Mouse (Mus musculus) thymus, adult 2 months (tissue): ENCODE data around the gene Anks1b. TPM values are rescaled to one million over a fixed set of nuclear protein-coding genes. Genes with fewer than 3 reads are reported as not detected.

Source experiments
- DNase-seq: peaks from one replicate; pipeline ENCODE4 v3.0.0; 2021
- H3K27ac ChIP-seq: fragments of 200-500 bp; 2 replicates; pipeline ENCODE4 v1.5.1; 2012; ENCODE audit warnings: low read length, control low read depth; ENCODE audit not compliant: control insufficient read depth, insufficient read depth
- H3K27me3 ChIP-seq: fragments of 200-500 bp; 2 replicates; pipeline ENCODE4 v1.6.1; 2012; ENCODE audit warnings: mild to moderate bottlenecking, low read length, moderate library complexity, mixed read lengths; ENCODE audit not compliant: control insufficient read depth, insufficient read depth
- H3K36me3 ChIP-seq: fragments of 200-500 bp; 2 replicates; pipeline ENCODE4 v1.6.1; 2012; ENCODE audit warnings: mild to moderate bottlenecking, low read length, moderate library complexity; ENCODE audit not compliant: control insufficient read depth, insufficient read depth
- H3K4me1 ChIP-seq: fragments of 200-500 bp; replicated peaks from 2 replicates; pipeline ENCODE4 v1.6.1; 2012; ENCODE audit warnings: low read length; ENCODE audit not compliant: control insufficient read depth, insufficient read depth
- H3K4me3 ChIP-seq: fragments of 200-500 bp; 2 replicates; pipeline ENCODE4 v1.5.1; 2012; ENCODE audit warnings: mild to moderate bottlenecking, low read length, control low read depth, moderate library complexity; ENCODE audit not compliant: control insufficient read depth, insufficient read depth
- CTCF ChIP-seq: fragments of 200-500 bp; IDR thresholded peaks from 2 replicates; pipeline ENCODE4 v1.5.1; 2012; ENCODE audit warnings: mild to moderate bottlenecking, control low read depth, low read length, moderate library complexity, borderline replicate concordance; ENCODE audit not compliant: control insufficient read depth, poor library complexity, insufficient read depth; ENCODE audit errors: extremely low read depth
- POLR2A ChIP-seq: fragments of 200-500 bp; IDR thresholded peaks from 2 replicates; pipeline ENCODE4 v1.6.1; 2012; ENCODE audit warnings: mild to moderate bottlenecking, low read length, control low read depth, moderate library complexity; ENCODE audit not compliant: control insufficient read depth, poor library complexity, insufficient read depth; ENCODE audit errors: extremely low read depth
- WGBS: fragments of 180-500 bp; shearing (Covaris S2); methylation state at CpG from one replicate; pipeline ENCODE4 v1.1.7; 2018; 5-methylcytosine and 5-hydroxymethylcytosine counted together
- polyA plus RNA-seq: library from polyadenylated mRNA; depleted of rRNA; stranded (reverse); fragments of >200 nt; gene quantifications from 2 replicates; pipeline ENCODE4 v1.2.3, GENCODE M21; 2012

Anks1b gene
- polyA plus RNA-seq, 1 experiment: 0.24 TPM

DNA sequence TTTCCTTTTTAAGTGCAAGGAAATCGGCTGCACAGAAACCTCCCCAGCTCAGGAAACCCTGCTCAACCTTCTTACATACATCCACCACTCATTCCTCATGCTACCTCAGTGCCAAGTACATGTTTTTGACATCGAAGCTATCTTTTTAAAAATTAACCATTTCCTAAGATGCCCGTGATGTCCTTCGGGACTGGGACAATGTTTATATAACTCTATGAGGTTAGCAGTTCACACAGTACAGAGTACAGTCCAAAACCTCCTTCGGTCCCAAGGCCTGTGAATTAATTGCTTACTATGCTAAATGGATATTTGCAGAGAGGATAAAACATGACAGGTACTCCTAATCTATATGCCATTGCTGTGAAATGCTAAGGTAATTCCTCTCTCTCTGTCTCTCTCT, 558.2 kb downstream of the Anks1b start:
- 30% methylated on average over 5 of the region's 5 CpGs for WGBS
- Histone ChIP-seq H3K36me3 (no peaks in the 10 kb centered on the region), H3K4me3 (no peak overlapping the region), H3K4me1 (no peaks in the 10 kb centered on the region), H3K27ac (no peak overlapping the region), H3K27me3 (no peaks in the 10 kb centered on the region)
- DNase-seq: no peak
- no peak for TF ChIP-seq CTCF
- TF ChIP-seq POLR2A: no peak

DNA sequence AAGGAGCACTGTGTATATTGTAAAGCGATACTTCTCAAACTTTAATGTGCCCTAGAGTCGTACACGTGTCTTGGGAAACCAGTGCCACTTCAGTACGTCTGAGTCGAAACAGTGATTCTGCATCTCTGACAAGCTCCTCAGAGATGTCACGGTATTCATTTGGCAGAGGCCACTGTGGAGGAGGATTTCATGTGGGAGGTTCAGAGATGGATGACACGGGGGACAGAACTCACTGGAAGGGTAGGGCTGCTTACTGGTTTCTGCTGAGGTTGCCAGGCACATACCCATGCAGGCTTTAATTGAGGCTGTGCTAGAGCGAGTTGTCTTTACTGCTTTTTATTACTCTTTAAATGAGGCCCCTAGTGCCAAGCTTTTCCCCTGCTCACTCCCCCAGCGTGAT, 558.7 kb downstream of the Anks1b start:
- WGBS: 72% methylated on average over 9 of the region's 9 CpGs
- Histone ChIP-seq H3K27me3 (no peaks in the 10 kb centered on the region), H3K4me1 (no peaks in the 10 kb centered on the region), H3K27ac (no peak overlapping the region), H3K4me3 (no peak overlapping the region), H3K36me3 (no peaks in the 10 kb centered on the region)
- TF ChIP-seq CTCF: no peak
- no peak for TF ChIP-seq POLR2A
- no peak for DNase-seq

DNA sequence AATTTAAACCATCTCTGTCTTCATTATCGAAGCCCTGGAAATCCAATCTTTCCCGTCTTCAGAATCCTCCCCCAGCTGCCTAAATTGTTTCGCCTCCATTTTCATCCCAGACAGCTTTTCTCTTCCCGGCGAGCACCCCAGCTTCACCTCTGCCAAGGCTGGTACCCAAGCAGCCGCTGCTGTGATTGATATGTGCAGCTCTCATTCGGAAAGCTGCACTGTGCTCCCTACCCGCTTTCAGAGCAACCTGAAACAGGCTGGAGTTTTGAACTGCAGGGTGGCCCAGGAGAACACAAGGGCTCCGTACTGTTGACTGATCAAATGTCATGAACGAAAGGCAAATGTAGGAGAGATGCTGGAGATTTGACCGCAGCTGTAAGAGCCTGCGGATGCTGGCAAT, 559.2 kb downstream of the Anks1b start:
- no peak overlapping the region for H3K27ac ChIP-seq
- 83% methylated on average over 12 of the region's 12 CpGs for WGBS
- no peak for DNase-seq
- no peaks in the 10 kb centered on the region for H3K4me1 ChIP-seq
- no peak for TF ChIP-seq POLR2A
- no peak for TF ChIP-seq CTCF
- H3K27me3 ChIP-seq: no peaks in the 10 kb centered on the region
- H3K4me3 ChIP-seq: no peak overlapping the region
- no peaks in the 10 kb centered on the region for H3K36me3 ChIP-seq

DNA sequence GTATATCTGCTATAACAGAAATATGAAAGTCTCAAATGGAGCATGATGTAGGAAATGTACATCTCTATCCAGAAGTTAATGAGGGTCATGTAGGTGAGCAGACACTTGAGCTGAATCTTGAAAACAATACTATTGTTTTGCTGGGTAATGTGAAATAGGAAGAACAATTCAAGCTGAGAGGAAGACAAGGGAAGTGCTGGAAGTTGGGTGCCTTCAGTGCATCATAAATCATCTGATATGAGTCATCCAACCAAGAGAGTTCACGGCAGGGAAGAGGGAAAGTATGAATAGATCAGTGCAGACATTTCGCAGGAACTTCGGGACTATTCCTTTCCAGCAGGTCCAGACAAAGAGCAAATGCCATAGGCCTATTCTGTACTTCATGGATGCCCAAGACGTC, 567.7 kb downstream of the Anks1b start:
- TF ChIP-seq POLR2A (no peak), CTCF (no peak)
- Histone ChIP-seq H3K36me3 (no peaks in the 10 kb centered on the region), H3K27me3 (no peaks in the 10 kb centered on the region), H3K4me1 (no peaks in the 10 kb centered on the region), H3K27ac (no peak overlapping the region), H3K4me3 (no peak overlapping the region)
- WGBS: 49% methylated on average over 4 of the region's 4 CpGs
- no peak for DNase-seq

DNA sequence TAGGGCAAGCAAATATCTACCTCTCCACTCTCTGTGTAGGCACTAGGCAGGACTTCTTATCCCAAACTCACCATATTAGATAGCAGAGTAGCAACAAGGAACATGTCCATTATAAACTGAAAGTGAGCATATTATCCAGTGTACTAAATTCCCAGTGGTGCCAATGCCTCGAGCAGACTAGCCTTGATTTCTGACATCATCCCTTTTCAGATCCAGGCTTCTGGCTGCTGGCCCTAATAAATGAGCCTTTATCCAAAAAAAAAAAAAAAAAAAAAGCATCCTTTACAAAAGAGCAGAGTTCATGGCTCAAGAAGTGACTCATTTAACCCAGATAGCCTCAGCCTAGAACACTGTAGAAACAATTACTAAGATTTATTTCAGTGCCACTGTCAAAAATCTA, 568.3 kb downstream of the Anks1b start:
- TF ChIP-seq CTCF (no peak), POLR2A (no peak)
- H3K27ac ChIP-seq: no peak overlapping the region
- 88% methylated on average over 1 of the region's 1 CpGs for WGBS

DNA sequence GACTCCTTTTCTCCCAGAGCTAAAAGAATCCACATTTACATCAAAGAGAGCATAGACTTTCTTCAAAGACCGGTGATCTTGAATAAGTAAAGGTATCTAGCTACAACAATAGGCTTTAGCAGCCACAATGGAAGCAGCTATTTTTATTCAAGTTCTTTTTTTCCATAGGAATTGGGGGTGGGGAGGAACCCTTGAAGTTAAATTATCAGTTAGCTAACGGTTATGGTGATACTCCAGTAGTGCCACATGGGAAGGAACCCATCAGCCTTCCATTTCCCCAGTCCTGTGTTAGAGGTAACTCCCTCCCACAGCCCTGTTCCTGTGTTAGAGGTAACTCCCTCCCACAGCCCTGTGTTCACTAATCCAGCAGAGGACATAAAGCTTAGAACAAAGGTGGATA, 591.6 kb downstream of the Anks1b start:
- 83% methylated on average over 2 of the region's 2 CpGs for WGBS
- DNase-seq: no peak
- Histone ChIP-seq H3K27ac (no peak overlapping the region), H3K27me3 (no peaks in the 10 kb centered on the region), H3K4me1 (no peaks in the 10 kb centered on the region), H3K4me3 (no peak overlapping the region), H3K36me3 (no peaks in the 10 kb centered on the region)
- no peak for TF ChIP-seq CTCF
- TF ChIP-seq POLR2A: no peak

More for the DNA sequence above, 568.3 kb downstream of the Anks1b start:
- Histone ChIP-seq H3K4me3 (no peak overlapping the region), H3K36me3 (no peaks in the 10 kb centered on the region), H3K4me1 (no peaks in the 10 kb centered on the region), H3K27me3 (no peaks in the 10 kb centered on the region)
- no peak for DNase-seq

DNA sequence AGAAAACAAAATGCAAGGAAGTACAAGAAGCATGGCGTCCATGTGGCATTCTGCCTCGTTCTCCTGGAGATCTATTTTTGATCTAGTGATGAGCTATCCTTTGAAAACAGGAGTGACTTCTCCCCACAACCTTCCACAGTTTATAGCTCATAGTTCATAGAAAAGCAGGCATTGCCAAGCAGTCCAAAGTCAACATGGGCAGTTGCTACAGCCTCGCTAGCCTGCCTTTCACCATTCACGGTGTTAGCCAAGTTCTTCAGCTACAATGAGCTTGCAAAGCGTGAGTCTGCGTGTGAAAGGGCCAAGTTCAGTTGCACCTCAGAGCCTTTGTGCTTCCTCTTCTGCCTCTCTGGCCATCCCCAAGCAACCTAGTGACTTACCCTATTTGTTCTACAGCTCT, 592.1 kb downstream of the Anks1b start:
- Histone ChIP-seq H3K4me3 (no peak overlapping the region), H3K36me3 (no peaks in the 10 kb centered on the region), H3K4me1 (no peaks in the 10 kb centered on the region), H3K27ac (no peak overlapping the region), H3K27me3 (no peaks in the 10 kb centered on the region)
- no peak for DNase-seq
- 94% methylated on average over 6 of the region's 6 CpGs for WGBS
- no peak for TF ChIP-seq CTCF
- no peak for TF ChIP-seq POLR2A
